Mouse (Mus musculus) midbrain, embryonic 13.5 days (tissue): Measurements from ENCODE around the gene Rps6ka1. TPM values are rescaled to one million over a fixed set of nuclear protein-coding genes. Genes with fewer than 3 reads are reported as not detected.

Experiments used
- ATAC-seq: fragments of 200-750 bp; cut with Nextera tagmentation; 2 replicates; pipeline ENCODE4 v1.8.0; 2017; ENCODE audit warnings: mild to moderate bottlenecking, moderate TSS enrichment, moderate library complexity
- H3K27ac ChIP-seq: fragments of 300-500 bp; sonication (generic); 2 replicates; pipeline ENCODE4 v1.5.1; 2015; ENCODE audit warnings: inconsistent platforms, mild to moderate bottlenecking, moderate library complexity
- H3K27me3 ChIP-seq: fragments of 300-500 bp; sonication (generic); 2 replicates; pipeline ENCODE4 v1.6.1; 2015; ENCODE audit warnings: mild to moderate bottlenecking, inconsistent platforms
- H3K36me3 ChIP-seq: fragments of 300-500 bp; sonication (generic); 2 replicates; pipeline ENCODE4 v1.6.1; 2015; ENCODE audit warnings: mild to moderate bottlenecking, inconsistent platforms
- H3K4me1 ChIP-seq: fragments of 300-500 bp; sonication (generic); replicated peaks from 2 replicates; pipeline ENCODE4 v1.6.1; 2015; ENCODE audit warnings: inconsistent platforms
- H3K4me2 ChIP-seq: fragments of 300-500 bp; sonication (generic); replicated peaks from 2 replicates; pipeline ENCODE4 v1.6.1; 2015; ENCODE audit warnings: moderate library complexity, mild to moderate bottlenecking, inconsistent platforms
- H3K4me3 ChIP-seq: fragments of 300-500 bp; sonication (generic); replicated peaks from 2 replicates; pipeline ENCODE4 v1.5.1; 2015; ENCODE audit warnings: mild to moderate bottlenecking, inconsistent platforms
- H3K9ac ChIP-seq: fragments of 300-500 bp; sonication (generic); replicated peaks from 2 replicates; pipeline ENCODE4 v1.6.1; 2015; ENCODE audit warnings: mild to moderate bottlenecking, inconsistent platforms
- H3K9me3 ChIP-seq: fragments of 300-500 bp; sonication (generic); 2 replicates; pipeline ENCODE4 v1.6.1; 2016; ENCODE audit warnings: mild to moderate bottlenecking, inconsistent platforms
- WGBS: fragments of 180-500 bp; shearing (Covaris S2); methylation state at CpG from one replicate; pipeline ENCODE4 v1.1.7; 2015; 5-methylcytosine and 5-hydroxymethylcytosine counted together
- polyA plus RNA-seq: library from polyadenylated mRNA; unstranded; fragments of >200 nt; fragmentation: Nextera tagmentation; extraction: Ambion mirVana; gene quantifications from 2 replicates; pipeline ENCODE4 v1.2.1, GENCODE M21; 2015

Rps6ka1 gene
- polyA plus RNA-seq, 1 experiment from 2014 or later, result 19.2 TPM

DNA sequence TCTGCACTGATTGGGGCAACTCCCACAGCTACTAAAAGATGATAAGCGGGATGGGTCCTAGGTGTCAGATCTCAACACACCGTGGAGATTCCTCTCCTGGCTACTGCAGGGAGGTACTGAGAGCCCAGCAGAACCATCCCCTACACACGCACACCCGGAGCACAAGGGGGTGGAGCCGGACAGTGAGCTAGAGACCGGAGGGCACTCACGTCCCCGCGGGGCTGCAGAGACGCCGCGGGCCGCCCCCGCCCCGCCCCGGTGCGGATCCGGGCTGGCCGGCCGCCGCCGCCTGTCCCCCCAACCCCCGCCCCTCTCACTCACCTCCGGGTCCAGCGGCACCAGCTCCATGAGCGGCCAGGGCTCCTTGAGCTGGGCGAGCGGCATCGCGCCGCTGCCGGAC, 348 bp downstream of the Rps6ka1 start:
- Histone ChIP-seq H3K27ac (peak overlapping the region; percentile 77), H3K9me3 (no peaks in the 10 kb centered on the region), H3K27me3 (peaks cover 11% of the 10 kb centered on the region), H3K9ac (peak overlapping the region; percentile 88), H3K4me2 (peak overlapping the region; percentile 94), H3K4me1 (peaks cover 16% of the 10 kb centered on the region), H3K36me3 (no peaks in the 10 kb centered on the region), H3K4me3 (peak overlapping the region; percentile 84)
- peak; percentile 74 for ATAC-seq
- under 1% methylated on average over 28 of the region's 32 CpGs for WGBS

DNA sequence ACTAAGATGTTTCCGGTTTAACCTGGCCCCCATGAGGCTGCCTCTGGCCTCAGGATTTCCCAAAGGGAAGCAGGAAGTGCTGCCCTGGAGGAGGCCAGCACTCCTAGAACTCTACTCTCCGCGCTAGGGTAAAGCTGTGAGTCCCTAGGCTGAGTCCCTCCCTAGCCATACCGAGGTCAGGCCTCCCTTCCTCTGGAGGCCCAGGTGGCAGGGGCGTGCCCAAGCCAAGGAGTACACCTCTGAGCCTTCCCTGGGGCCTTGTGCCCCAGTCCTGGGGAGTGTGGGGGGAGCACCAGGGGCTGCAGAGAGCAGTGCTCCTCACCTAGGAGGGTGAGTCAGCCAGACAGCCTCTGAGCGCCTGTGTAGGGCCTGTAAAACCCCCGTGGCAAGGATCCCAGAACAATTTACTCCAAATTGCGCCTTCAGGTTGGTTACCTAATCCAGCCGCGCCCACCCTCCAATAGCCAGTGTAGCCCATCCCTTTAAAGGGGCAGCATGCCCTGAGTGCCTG, 1.6 kb downstream of the Rps6ka1 start:
- H3K27me3 ChIP-seq, result peaks cover 11% of the 10 kb centered on the region
- H3K9me3 ChIP-seq, result no peaks in the 10 kb centered on the region
- no peak for ATAC-seq
- H3K4me3 ChIP-seq, result peak overlapping the region; percentile 9; the same call in 1 of the 2 replicates
- peak overlapping the region; percentile 19; the same call in 1 of the 2 replicates for H3K27ac ChIP-seq
- peak overlapping the region; percentile 94 for H3K4me2 ChIP-seq
- 0 out of 2 replicates have a peak overlapping the region, but pooled peaks have one; percentile 19 for H3K9ac ChIP-seq
- H3K4me1 ChIP-seq, result peaks cover 16% of the 10 kb centered on the region
- no peaks in the 10 kb centered on the region for H3K36me3 ChIP-seq
- 18% methylated on average over 10 of the region's 10 CpGs for WGBS

- Histone ChIP-seq H3K27me3 (peaks cover 11% of the 10 kb centered on the region), H3K27ac (no peak overlapping the region), H3K4me3 (no peak overlapping the region), H3K4me2 (no peak overlapping the region), H3K9ac (no peak overlapping the region), H3K36me3 (no peaks in the 10 kb centered on the region), H3K9me3 (no peaks in the 10 kb centered on the region), H3K4me1 (peaks cover 16% of the 10 kb centered on the region)
- ATAC-seq, result no peak
- 85% methylated on average over 4 of the region's 4 CpGs for WGBS
Measured at GRCm38 (mm10) chr4:133885331-133885730, 2.3 kb downstream of the Rps6ka1 start.

DNA sequence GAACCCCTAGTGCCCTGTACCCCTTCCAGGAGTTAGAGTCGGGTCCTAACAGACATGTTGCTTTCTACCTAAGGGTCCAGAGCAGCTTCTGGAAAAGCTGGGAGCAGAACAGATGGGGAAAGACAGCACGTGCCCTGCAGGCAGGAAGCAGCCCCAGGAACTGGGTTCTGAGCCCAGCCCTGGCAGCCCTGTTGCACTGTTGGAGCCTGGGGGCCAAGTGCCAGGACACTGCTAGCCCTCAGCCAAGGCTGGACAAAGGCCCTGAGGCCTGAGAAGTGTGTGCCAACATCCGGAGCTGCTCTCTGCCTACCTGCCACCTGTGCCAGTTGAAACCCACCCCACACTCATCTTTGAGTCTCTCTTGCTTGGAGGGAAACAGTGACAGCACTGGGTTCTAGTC, 2.7 kb downstream of the Rps6ka1 start:
- H3K4me3 ChIP-seq, result no peak overlapping the region
- H3K27me3 ChIP-seq, result peaks cover 11% of the 10 kb centered on the region
- WGBS, result 76% methylated on average over 3 of the region's 3 CpGs

DNA sequence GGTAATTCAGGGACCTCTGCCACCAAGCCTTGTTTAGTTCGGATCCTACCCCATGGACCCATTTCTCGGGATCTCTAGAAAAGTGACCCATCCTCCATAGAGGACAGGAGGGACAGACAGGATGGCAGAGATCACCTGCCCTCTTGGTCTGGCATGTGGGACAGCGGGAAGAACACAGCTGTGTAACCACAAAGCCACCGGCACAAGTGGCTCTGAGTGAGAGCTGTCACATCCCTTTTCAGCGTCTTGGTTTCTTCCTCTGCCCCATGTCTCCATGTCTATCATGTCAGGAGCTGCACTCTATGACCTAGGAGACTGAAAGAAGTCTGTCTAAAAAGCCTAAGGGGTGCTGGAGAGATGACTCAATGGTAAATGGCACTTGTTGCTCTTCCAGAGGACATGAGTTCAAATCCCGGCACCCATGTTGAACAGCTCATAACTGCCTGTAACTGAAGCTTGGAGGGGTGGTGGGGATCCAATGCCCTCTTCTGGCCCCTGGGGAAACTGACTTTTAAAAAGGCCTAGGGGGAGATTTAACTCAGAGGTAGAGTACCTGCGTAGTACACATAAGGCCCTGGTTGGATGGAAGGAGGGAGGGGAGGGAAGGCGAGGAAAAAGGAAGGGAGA, 3.4 kb downstream of the Rps6ka1 start:
- Histone ChIP-seq H3K4me3 (no peak overlapping the region), H3K36me3 (no peaks in the 10 kb centered on the region), H3K4me1 (peaks cover 16% of the 10 kb centered on the region), H3K9me3 (no peaks in the 10 kb centered on the region), H3K27ac (no peak overlapping the region), H3K9ac (no peak overlapping the region), H3K4me2 (no peak overlapping the region), H3K27me3 (peaks cover 11% of the 10 kb centered on the region)
- no peak for ATAC-seq
- WGBS, result 90% methylated on average over 8 of the region's 8 CpGs

More for the DNA sequence above, 2.7 kb downstream of the Rps6ka1 start:
- no peaks in the 10 kb centered on the region for H3K9me3 ChIP-seq
- ATAC-seq, result no peak
- H3K4me1 ChIP-seq, result peaks cover 16% of the 10 kb centered on the region
- no peak overlapping the region for H3K4me2 ChIP-seq
- H3K9ac ChIP-seq, result no peak overlapping the region
- H3K36me3 ChIP-seq, result no peaks in the 10 kb centered on the region
- H3K27ac ChIP-seq, result no peak overlapping the region

DNA sequence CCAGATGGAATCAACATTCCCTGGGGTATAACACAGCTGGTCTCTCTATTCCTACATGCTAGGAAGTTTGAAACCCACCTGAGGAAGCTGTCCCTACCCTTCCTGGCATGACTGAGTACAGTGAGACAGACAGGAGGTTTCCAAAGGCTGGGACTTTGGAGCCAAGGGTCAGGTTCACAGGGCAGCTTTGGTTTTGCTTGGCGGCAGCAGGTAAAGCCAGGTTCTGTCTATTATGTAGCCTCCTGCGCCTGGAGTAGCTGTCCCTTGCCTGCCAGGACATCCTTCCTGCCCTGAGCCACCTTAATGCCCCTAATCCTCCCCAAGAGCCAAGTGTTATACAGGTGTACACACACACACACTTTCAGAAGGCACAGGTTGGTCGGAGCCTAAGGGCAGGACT, 5.7 kb downstream of the Rps6ka1 start:
- Histone ChIP-seq H3K9me3 (no peaks in the 10 kb centered on the region), H3K4me1 (peaks cover 11% of the 10 kb centered on the region), H3K36me3 (no peaks in the 10 kb centered on the region), H3K4me2 (no peak overlapping the region), H3K27ac (no peak overlapping the region), H3K27me3 (peaks cover 11% of the 10 kb centered on the region), H3K4me3 (no peak overlapping the region), H3K9ac (no peak overlapping the region)
- WGBS, result 91% methylated on average over 3 of the region's 3 CpGs
- no peak for ATAC-seq

GRCm38 (mm10) chr4:133881399-133881798, 6.2 kb downstream of the Rps6ka1 start:
- no peak overlapping the region for H3K27ac ChIP-seq
- WGBS, result 81% methylated on average over 4 of the region's 4 CpGs

DNA sequence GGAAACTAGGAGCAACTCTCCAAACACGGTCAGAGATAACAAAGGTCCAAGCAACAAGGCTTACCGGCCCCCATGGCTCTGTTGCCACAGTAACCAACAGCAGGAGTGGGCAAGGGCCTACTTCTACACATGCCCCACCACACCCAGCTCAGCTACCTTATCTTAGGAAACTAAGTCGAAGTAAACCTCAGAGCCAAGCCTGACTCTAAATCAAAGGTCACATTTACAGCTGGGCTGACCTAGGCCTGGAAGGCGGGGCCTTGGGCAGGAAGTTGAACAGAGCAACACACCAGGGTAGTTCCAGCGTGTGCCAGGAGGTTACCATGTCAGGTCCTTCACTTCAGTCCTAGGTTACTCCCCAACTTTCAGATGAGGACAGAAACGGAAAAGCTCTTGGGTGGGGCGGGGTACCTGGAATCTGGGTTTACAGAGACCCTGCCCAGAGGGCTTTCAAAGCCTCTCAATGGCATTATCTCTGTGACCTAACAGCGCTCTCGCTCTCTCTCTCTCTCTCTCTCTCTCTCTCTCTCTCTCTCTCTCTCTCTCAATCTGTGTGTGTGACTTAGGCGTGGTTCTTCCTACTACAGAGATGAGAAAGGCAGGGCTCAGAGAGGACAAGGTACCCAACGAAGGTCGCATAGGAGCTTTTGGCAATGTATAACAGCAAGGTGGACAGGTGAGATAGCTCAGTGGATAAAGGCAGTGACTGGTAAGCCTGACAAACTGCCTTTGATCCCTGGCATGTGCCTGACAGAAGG, 8.3 kb downstream of the Rps6ka1 start:
- H3K4me2 ChIP-seq, result no peak overlapping the region
- ATAC-seq, result no peak
- no peak overlapping the region for H3K4me3 ChIP-seq
- no peaks in the 10 kb centered on the region for H3K9me3 ChIP-seq
- H3K36me3 ChIP-seq, result no peaks in the 10 kb centered on the region
- no peak overlapping the region for H3K9ac ChIP-seq
- WGBS, result 76% methylated on average over 12 of the region's 12 CpGs
- H3K27ac ChIP-seq, result no peak overlapping the region
- no peaks in the 10 kb centered on the region for H3K27me3 ChIP-seq
- H3K4me1 ChIP-seq, result no peaks in the 10 kb centered on the region

More at GRCm38 (mm10) chr4:133881399-133881798, 6.2 kb downstream of the Rps6ka1 start:
- Histone ChIP-seq H3K4me1 (peaks cover 6% of the 10 kb centered on the region), H3K9ac (no peak overlapping the region), H3K27me3 (peaks cover 8% of the 10 kb centered on the region), H3K4me2 (no peak overlapping the region), H3K4me3 (no peak overlapping the region), H3K9me3 (no peaks in the 10 kb centered on the region), H3K36me3 (no peaks in the 10 kb centered on the region)
- no peak for ATAC-seq

- no peak overlapping the region for H3K27ac ChIP-seq
- H3K4me2 ChIP-seq, result no peak overlapping the region
- H3K27me3 ChIP-seq, result no peaks in the 10 kb centered on the region
- ATAC-seq, result no peak
- no peak overlapping the region for H3K4me3 ChIP-seq
- H3K36me3 ChIP-seq, result no peaks in the 10 kb centered on the region
- no peak overlapping the region for H3K9ac ChIP-seq
- WGBS, result 89% methylated on average over 14 of the region's 14 CpGs
- no peaks in the 10 kb centered on the region for H3K9me3 ChIP-seq
- H3K4me1 ChIP-seq, result no peaks in the 10 kb centered on the region
Measured at GRCm38 (mm10) chr4:133877850-133878755, 9.5 kb downstream of the Rps6ka1 start.

- Histone ChIP-seq H3K9me3 (no peaks in the 10 kb centered on the region), H3K4me3 (no peak overlapping the region), H3K4me2 (no peak overlapping the region), H3K27me3 (no peaks in the 10 kb centered on the region), H3K27ac (no peak overlapping the region), H3K9ac (no peak overlapping the region), H3K4me1 (no peaks in the 10 kb centered on the region), H3K36me3 (no peaks in the 10 kb centered on the region)
- no peak for ATAC-seq
- WGBS, result 87% methylated on average over 13 of the region's 13 CpGs
Measured at GRCm38 (mm10) chr4:133874865-133875517, 12.6 kb downstream of the Rps6ka1 start.
